Mouse (Mus musculus) lung, postnatal 0 days (tissue): Measurements from ENCODE around the gene Tmem185b.

Source experiments
- CTCF ChIP-seq: IDR thresholded peaks from 2 replicates; pipeline ENCODE4 v1.5.1; 2016; ENCODE audit warnings: antibody characterized with exemption, mild to moderate bottlenecking
- EP300 ChIP-seq: IDR thresholded peaks from 2 replicates; pipeline ENCODE4 v1.6.1; 2016; ENCODE audit warnings: antibody characterized with exemption, mild to moderate bottlenecking, control low read depth

GRCm38 (mm10) chr1:119504260-119505062 lies 21.5 kb upstream of the Tmem185b start, which contains the start of gene Ralb:
- TF ChIP-seq CTCF (no peak), EP300 (no peak)
